Mouse (Mus musculus): ENCODE results near the gene Gm20388. TPM values are rescaled to one million over a fixed set of nuclear protein-coding genes. Genes with fewer than 3 reads are reported as not detected.

Gene Gm20388
- polyA plus RNA-seq, 1 experiment from 2014 or later = 1.4 TPM

DNA sequence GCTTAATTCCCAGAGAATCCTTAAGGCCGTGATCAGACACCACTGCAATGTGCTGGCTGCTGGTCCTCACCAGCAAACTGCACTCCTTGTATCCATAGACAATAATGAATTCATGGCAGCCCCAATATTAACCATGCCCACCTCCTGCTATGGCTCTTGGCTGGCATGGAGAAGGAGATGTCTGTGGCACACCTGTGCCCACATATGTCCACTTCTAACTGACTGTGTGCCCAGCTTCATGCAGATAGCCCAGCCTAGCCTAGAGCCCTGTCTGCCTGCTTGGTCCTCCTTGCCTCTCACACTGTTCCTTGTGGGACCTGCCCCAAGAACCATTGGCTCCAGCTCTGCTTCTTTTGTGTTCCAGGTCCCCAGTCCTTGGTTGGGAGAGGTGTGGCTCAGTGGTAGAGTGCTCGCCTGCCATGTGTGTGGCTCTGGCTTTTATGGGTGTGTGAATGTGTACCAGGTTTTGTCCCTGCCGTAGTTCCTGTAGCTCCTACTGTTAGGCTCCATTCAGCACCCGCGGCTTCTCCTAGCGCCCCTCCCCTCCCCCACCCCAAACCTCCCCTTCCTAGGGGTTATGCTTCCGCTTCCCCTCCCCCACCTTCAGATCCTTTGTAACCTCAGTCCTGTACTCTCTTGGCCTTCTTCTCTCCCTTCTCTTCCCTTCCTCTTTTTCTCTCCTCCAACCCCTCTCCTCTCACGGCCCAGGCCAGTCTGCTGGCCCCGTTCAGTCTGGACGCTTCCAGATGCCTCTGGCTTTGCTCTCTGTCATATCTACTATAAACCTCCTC lies 2646.8 kb downstream of the Gm20388 start:
- H3K27me3 ChIP-seq (ENCODE audit: control insufficient read depth, insufficient read depth, low read depth, low read length) = no peaks in the 10 kb centered on the region
- peak overlapping the region; percentile 60; the same call in 1 of the 2 replicates for H3K9ac ChIP-seq (ENCODE audit: low read depth, low read length)
- H3K27ac ChIP-seq (ENCODE audit: low read length) = peak overlapping the region; percentile 71
- ATAC-seq (ENCODE audit: low read depth) = no peak; the same call in 1 of the 2 replicates
- H3K4me2 ChIP-seq (ENCODE audit: low read depth, low read length) = peak overlapping the region; percentile 52
- peaks cover 33% of the 10 kb centered on the region for H3K4me1 ChIP-seq (ENCODE audit: control insufficient read depth, low read depth, low read length)
- H3K36me3 ChIP-seq (ENCODE audit: control insufficient read depth, insufficient read depth) = no peaks in the 10 kb centered on the region
- no peaks in the 10 kb centered on the region for H3K9me3 ChIP-seq (replicated peaks; ENCODE audit: control insufficient read depth, low read length)
- no peak overlapping the region; the same call in 1 of the 2 replicates for H3K4me3 ChIP-seq (ENCODE audit: low read depth, low read length)
- WGBS (ENCODE audit: insufficient replicate concordance) = 15% methylated on average over 10 of the region's 10 CpGs

- H3K9me3 ChIP-seq (replicated peaks; ENCODE audit: control insufficient read depth, low read length) = no peaks in the 10 kb centered on the region
- H3K9ac ChIP-seq (ENCODE audit: low read depth, low read length) = peak overlapping the region; percentile 15; the same call in 1 of the 2 replicates
- H3K4me3 ChIP-seq (ENCODE audit: low read depth, low read length) = no peak overlapping the region
- no peaks in the 10 kb centered on the region for H3K36me3 ChIP-seq (ENCODE audit: control insufficient read depth, insufficient read depth)
- no peak overlapping the region for H3K4me2 ChIP-seq (ENCODE audit: low read depth, low read length)
- ATAC-seq (ENCODE audit: low read depth) = no peak
- WGBS (ENCODE audit: insufficient replicate concordance) = 27% methylated on average over 12 of the region's 12 CpGs
- H3K27ac ChIP-seq (ENCODE audit: low read length) = 0 out of 2 replicates have a peak overlapping the region, but pooled peaks have one; percentile 14
- no peaks in the 10 kb centered on the region for H3K27me3 ChIP-seq (ENCODE audit: control insufficient read depth, insufficient read depth, low read depth, low read length)
- H3K4me1 ChIP-seq (ENCODE audit: control insufficient read depth, low read depth, low read length) = peaks cover 28% of the 10 kb centered on the region
Measured at GRCm38 (mm10) chr8:122558671-122559349, 2648.2 kb downstream of the Gm20388 start.

GRCm38 (mm10) chr8:122561199-122561598 lies 2650.6 kb downstream of the Gm20388 start:
- no peak for ATAC-seq (ENCODE audit: low read depth)
- H3K36me3 ChIP-seq (ENCODE audit: control insufficient read depth, insufficient read depth) = no peaks in the 10 kb centered on the region
- no peak overlapping the region for H3K4me2 ChIP-seq (ENCODE audit: low read depth, low read length)
- H3K4me1 ChIP-seq (ENCODE audit: control insufficient read depth, low read depth, low read length) = peaks cover 19% of the 10 kb centered on the region
- 34% methylated on average over 5 of the region's 5 CpGs for WGBS (ENCODE audit: insufficient replicate concordance)
- no peaks in the 10 kb centered on the region for H3K9me3 ChIP-seq (replicated peaks; ENCODE audit: control insufficient read depth, low read length)
- H3K27me3 ChIP-seq (ENCODE audit: control insufficient read depth, insufficient read depth, low read depth, low read length) = no peaks in the 10 kb centered on the region
- H3K4me3 ChIP-seq (ENCODE audit: low read depth, low read length) = no peak overlapping the region
- H3K9ac ChIP-seq (ENCODE audit: low read depth, low read length) = no peak overlapping the region
- H3K27ac ChIP-seq (ENCODE audit: low read length) = no peak overlapping the region

- 66% methylated on average over 25 of the region's 25 CpGs for WGBS (ENCODE audit: insufficient replicate concordance)
- Histone ChIP-seq H3K4me1 (ENCODE audit: control insufficient read depth, low read depth, low read length) (peaks cover 22% of the 10 kb centered on the region), H3K36me3 (ENCODE audit: control insufficient read depth, insufficient read depth) (peaks cover 4% of the 10 kb centered on the region; the same call in 1 of the 2 replicates), H3K27ac (ENCODE audit: low read length) (peak overlapping the region; percentile 49; the same call in 1 of the 2 replicates), H3K27me3 (ENCODE audit: control insufficient read depth, insufficient read depth, low read depth, low read length) (no peaks in the 10 kb centered on the region), H3K9me3 (replicated peaks; ENCODE audit: control insufficient read depth, low read length) (no peaks in the 10 kb centered on the region), H3K9ac (ENCODE audit: low read depth, low read length) (no peak overlapping the region), H3K4me2 (ENCODE audit: low read depth, low read length) (no peak overlapping the region), H3K4me3 (ENCODE audit: low read depth, low read length) (no peak overlapping the region)
- no peak for ATAC-seq (ENCODE audit: low read depth)
Measured at GRCm38 (mm10) chr8:122564363-122565352, 2654.0 kb downstream of the Gm20388 start.

DNA sequence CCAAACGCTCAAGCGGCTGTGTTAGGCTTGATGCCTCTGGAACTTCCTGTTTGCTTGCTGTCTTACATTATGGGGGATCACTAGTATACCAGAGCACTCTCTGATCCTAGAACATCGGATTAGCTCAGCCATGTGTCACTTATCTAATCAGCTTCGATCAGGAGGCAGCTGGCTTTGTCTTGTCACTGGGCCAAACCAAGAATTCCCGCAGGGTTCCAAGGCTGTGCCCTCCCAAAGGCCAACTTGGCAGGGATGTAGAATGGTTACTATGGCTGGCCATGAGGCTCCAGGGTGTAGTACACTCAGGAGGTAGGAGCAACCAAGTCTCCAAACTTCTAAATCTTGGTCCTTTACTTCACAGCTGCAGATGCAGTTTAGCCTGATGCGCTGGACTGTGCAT lies 2656.1 kb downstream of the Gm20388 start:
- Histone ChIP-seq H3K27me3 (ENCODE audit: control insufficient read depth, insufficient read depth, low read depth, low read length) (no peaks in the 10 kb centered on the region), H3K36me3 (ENCODE audit: control insufficient read depth, insufficient read depth) (peaks cover 24% of the 10 kb centered on the region), H3K9me3 (replicated peaks; ENCODE audit: control insufficient read depth, low read length) (no peaks in the 10 kb centered on the region), H3K4me3 (ENCODE audit: low read depth, low read length) (peak overlapping the region; percentile 94), H3K4me2 (ENCODE audit: low read depth, low read length) (peak overlapping the region; percentile 95), H3K9ac (ENCODE audit: low read depth, low read length) (peak overlapping the region; percentile 84), H3K4me1 (ENCODE audit: control insufficient read depth, low read depth, low read length) (peaks cover 31% of the 10 kb centered on the region), H3K27ac (ENCODE audit: low read length) (peak overlapping the region; percentile 91)
- ATAC-seq (ENCODE audit: low read depth) = no peak
- 19% methylated on average over 6 of the region's 6 CpGs for WGBS (ENCODE audit: insufficient replicate concordance)

GRCm38 (mm10) chr8:122567361-122568108 lies 2656.9 kb downstream of the Gm20388 start, which contains the start of gene Cdt1:
TSS of gene Cdt1 (plus strand) at chr8:122568015.
- H3K4me1 ChIP-seq (ENCODE audit: control insufficient read depth, low read depth, low read length) = peaks cover 36% of the 10 kb centered on the region

GRCm38 (mm10) chr8:122568109-122568504 lies 2657.5 kb downstream of the Gm20388 start:
- under 1% methylated on average over 34 of the region's 34 CpGs for WGBS (ENCODE audit: insufficient replicate concordance)
- peaks cover 40% of the 10 kb centered on the region for H3K4me1 ChIP-seq (ENCODE audit: control insufficient read depth, low read depth, low read length)
- H3K36me3 ChIP-seq (ENCODE audit: control insufficient read depth, insufficient read depth) = peaks cover 35% of the 10 kb centered on the region
- no peaks in the 10 kb centered on the region for H3K27me3 ChIP-seq (ENCODE audit: control insufficient read depth, insufficient read depth, low read depth, low read length)
- ATAC-seq (ENCODE audit: low read depth) = peak; percentile 30
- peak overlapping the region; percentile 95 for H3K9ac ChIP-seq (ENCODE audit: low read depth, low read length)
- peak overlapping the region; percentile 88 for H3K27ac ChIP-seq (ENCODE audit: low read length)
- peak overlapping the region; percentile 95 for H3K4me2 ChIP-seq (ENCODE audit: low read depth, low read length)
- H3K4me3 ChIP-seq (ENCODE audit: low read depth, low read length) = peak overlapping the region; percentile 94
- no peaks in the 10 kb centered on the region for H3K9me3 ChIP-seq (replicated peaks; ENCODE audit: control insufficient read depth, low read length)

More at GRCm38 (mm10) chr8:122567361-122568108, 2656.9 kb downstream of the Gm20388 start, which contains the start of gene Cdt1:
- Histone ChIP-seq H3K4me2 (ENCODE audit: low read depth, low read length) (peak within 1 kb of the TSS; percentile 95), H3K36me3 (ENCODE audit: control insufficient read depth, insufficient read depth) (peaks cover 32% of the 10 kb centered on the region), H3K27me3 (ENCODE audit: control insufficient read depth, insufficient read depth, low read depth, low read length) (no peaks in the 10 kb centered on the region), H3K9ac (ENCODE audit: low read depth, low read length) (peak within 1 kb of the TSS; percentile 95), H3K9me3 (replicated peaks; ENCODE audit: control insufficient read depth, low read length) (no peaks in the 10 kb centered on the region), H3K4me3 (ENCODE audit: low read depth, low read length) (peak within 1 kb of the TSS; percentile 94), H3K27ac (ENCODE audit: low read length) (peak within 1 kb of the TSS; percentile 91)
- ATAC-seq (ENCODE audit: low read depth) = peak; percentile 95
- WGBS (ENCODE audit: insufficient replicate concordance) = under 1% methylated on average over 62 of the region's 62 CpGs

Measured in liver, embryonic 16.5 days (tissue).